Mouse (Mus musculus) liver, postnatal 0 days (tissue): Measurements from ENCODE around the gene Vsx1. TPM values are rescaled to one million over a fixed set of nuclear protein-coding genes. Genes with fewer than 3 reads are reported as not detected.
A peak's percentile ranks its signal among the peaks of the same experiment; 100 is the strongest.

ENCODE experiments used
- ATAC-seq: fragments of 200-750 bp; cut with Nextera tagmentation; 2 replicates; pipeline ENCODE4 v1.8.0; 2017; ENCODE audit warnings: mild to moderate bottlenecking, moderate library complexity
- DNase-seq: peaks from one replicate; pipeline ENCODE4 v3.0.0-alpha.2; 2016
- H3K27ac ChIP-seq: fragments of 300-500 bp; sonication (generic); 2 replicates; pipeline ENCODE4 v1.5.1; 2014; ENCODE audit warnings: antibody characterized with exemption, moderate library complexity, mild to moderate bottlenecking, low read depth
- H3K27me3 ChIP-seq: fragments of 300-500 bp; sonication (generic); 2 replicates; pipeline ENCODE4 v1.6.1; 2014; ENCODE audit warnings: low read length, control low read depth, mixed read lengths; ENCODE audit not compliant: insufficient read depth
- H3K36me3 ChIP-seq: fragments of 300-500 bp; sonication (generic); replicated peaks from 2 replicates; pipeline ENCODE4 v1.6.1; 2014; ENCODE audit warnings: mild to moderate bottlenecking, control low read depth, low read length, moderate library complexity, mixed read lengths; ENCODE audit not compliant: insufficient read depth
- H3K4me1 ChIP-seq: fragments of 300-500 bp; sonication (generic); 2 replicates; pipeline ENCODE4 v1.6.1; 2014; ENCODE audit warnings: antibody characterized with exemption, mild to moderate bottlenecking, control low read depth; ENCODE audit not compliant: insufficient read depth
- H3K4me2 ChIP-seq: fragments of 300-500 bp; sonication (generic); 2 replicates; pipeline ENCODE4 v1.6.1; 2014; ENCODE audit warnings: low read depth, mild to moderate bottlenecking, low read length, moderate library complexity, mixed read lengths
- H3K4me3 ChIP-seq: fragments of 300-500 bp; sonication (generic); 2 replicates; pipeline ENCODE4 v1.5.1; 2014; ENCODE audit warnings: low read depth, low read length
- H3K9ac ChIP-seq: fragments of 300-500 bp; sonication (generic); replicated peaks from 2 replicates; pipeline ENCODE4 v1.6.1; 2014; ENCODE audit warnings: mild to moderate bottlenecking, moderate library complexity
- H3K9me3 ChIP-seq: fragments of 300-500 bp; sonication (generic); 2 replicates; pipeline ENCODE4 v1.6.1; 2016; ENCODE audit warnings: mild to moderate bottlenecking, control low read depth, low read length, mixed read lengths
- CTCF ChIP-seq: sonication (generic); IDR thresholded peaks from 2 replicates; pipeline ENCODE4 v1.5.1; 2016; ENCODE audit warnings: antibody characterized with exemption, low read depth
- EP300 ChIP-seq: IDR thresholded peaks from 2 replicates; pipeline ENCODE4 v1.6.1; 2016; ENCODE audit warnings: antibody characterized with exemption, low read depth, mild to moderate bottlenecking
- WGBS: fragments of 180-500 bp; shearing (Covaris S2); extraction: QIAGEN DNeasy Blood & Tissue Kit; methylation state at CpG from one replicate; pipeline ENCODE4 v1.1.7; 2014; ENCODE audit not compliant: insufficient replicate concordance; 5-methylcytosine and 5-hydroxymethylcytosine counted together
- polyA plus RNA-seq: library from polyadenylated mRNA; unstranded; fragments of >200 nt; fragmentation: Nextera tagmentation; extraction: Ambion mirVana; gene quantifications from 2 replicates; pipeline ENCODE4 v1.2.1, GENCODE M21; 2015

Vsx1 gene
- polyA plus RNA-seq, 1 experiment from 2014 or later, result not detected

DNA sequence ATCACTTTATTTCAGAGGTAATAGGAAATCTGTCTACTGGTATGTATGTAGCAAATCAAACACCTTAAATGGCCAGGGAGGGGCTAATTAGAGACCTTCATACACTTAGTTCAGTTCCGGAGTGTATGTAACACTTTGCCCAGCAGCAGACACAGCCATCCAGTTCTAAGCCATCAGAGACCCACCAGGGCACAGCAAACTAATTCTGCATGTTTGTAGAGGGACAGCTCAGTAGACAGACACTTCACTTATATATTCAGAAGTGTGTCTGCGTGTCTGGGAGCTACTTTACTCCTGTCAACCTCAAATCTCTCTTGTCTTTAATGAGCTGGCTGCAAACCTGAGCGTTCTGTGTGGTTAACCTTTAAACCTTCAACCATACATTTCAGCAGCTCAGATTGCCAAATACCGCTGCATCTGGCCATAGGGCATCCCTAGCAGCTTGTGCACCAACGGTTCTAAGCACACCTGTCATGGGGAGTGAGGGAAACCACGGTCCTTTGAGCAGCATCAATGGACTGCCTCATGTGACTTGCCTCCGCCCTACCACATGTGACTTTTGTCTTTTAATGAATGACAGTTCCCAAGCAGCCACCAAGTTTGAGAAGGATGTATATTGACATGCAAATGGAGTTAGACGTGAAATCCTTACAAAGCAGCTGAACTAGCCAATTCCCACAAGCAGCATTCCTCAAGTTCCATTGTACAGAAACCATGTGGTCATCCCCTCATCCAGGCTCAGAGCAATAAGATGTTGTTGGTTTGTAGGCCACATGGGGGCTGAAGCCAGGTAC is 32.0 kb downstream of the Vsx1 start:
- DNase-seq (peak; percentile 28), ATAC-seq (peak; percentile 69)
- H3K4me2 ChIP-seq, result no peak overlapping the region
- peaks cover 26% of the 10 kb centered on the region for H3K36me3 ChIP-seq
- no peak overlapping the region for H3K4me3 ChIP-seq
- H3K27me3 ChIP-seq, result no peaks in the 10 kb centered on the region
- H3K9ac ChIP-seq, result no peak overlapping the region
- peak overlapping the region; percentile 44; the same call in 1 of the 2 replicates for H3K27ac ChIP-seq
- peaks cover 8% of the 10 kb centered on the region; the same call in 1 of the 2 replicates for H3K4me1 ChIP-seq
- TF ChIP-seq EP300 (no peak), CTCF (no peak)
- 57% methylated on average over 8 of the region's 8 CpGs for WGBS
- no peaks in the 10 kb centered on the region for H3K9me3 ChIP-seq

DNA sequence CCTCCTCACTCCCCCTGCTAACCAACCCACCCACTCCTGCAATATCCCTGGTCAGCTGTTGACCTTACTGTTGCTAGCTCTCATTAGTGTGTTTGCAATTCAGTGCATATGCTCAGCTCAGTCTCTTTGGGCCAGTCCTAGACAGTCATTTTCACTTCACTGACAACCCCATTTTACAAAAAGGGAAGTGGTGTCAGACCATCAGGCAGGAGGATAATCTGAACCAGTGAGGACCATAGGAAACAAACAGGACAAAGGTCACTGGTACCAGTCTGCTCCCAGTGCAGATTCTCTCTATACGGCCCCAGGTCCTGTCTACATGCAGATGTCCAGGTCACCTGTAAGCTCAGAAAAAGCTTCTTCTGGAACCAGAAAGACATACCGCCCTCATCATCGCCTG is 33.0 kb downstream of the Vsx1 start:
- 85% methylated on average over 3 of the region's 3 CpGs for WGBS
- Histone ChIP-seq H3K36me3 (peaks cover 26% of the 10 kb centered on the region), H3K4me3 (no peak overlapping the region), H3K27me3 (no peaks in the 10 kb centered on the region), H3K9ac (no peak overlapping the region), H3K27ac (peak overlapping the region; percentile 44; the same call in 1 of the 2 replicates), H3K9me3 (no peaks in the 10 kb centered on the region), H3K4me2 (no peak overlapping the region), H3K4me1 (peaks cover 10% of the 10 kb centered on the region)
- no peak for TF ChIP-seq EP300
- no peak for TF ChIP-seq CTCF
- ATAC-seq (no peak), DNase-seq (no peak)

DNA sequence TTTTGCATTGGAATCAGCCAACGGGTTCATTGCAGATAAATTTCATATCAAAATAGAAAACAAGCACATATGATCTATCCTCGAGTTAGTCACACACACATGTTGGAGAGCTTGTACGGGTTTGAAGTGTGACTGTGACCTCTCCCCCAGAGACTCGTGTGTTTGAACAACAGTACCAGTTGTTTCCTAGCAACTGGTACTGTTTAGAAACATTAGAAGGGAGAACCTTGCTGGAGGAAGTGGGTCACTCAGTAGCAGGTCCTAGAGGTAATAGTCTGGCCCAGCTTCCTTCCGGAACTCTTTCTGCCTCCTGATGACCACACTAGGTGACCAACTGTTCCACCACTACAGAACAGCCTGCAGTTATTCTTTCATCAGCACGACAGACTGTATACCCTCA is 33.9 kb downstream of the Vsx1 start:
- Histone ChIP-seq H3K4me3 (no peak overlapping the region), H3K4me1 (peaks cover 9% of the 10 kb centered on the region), H3K4me2 (no peak overlapping the region), H3K27ac (no peak overlapping the region), H3K27me3 (no peaks in the 10 kb centered on the region), H3K9ac (no peak overlapping the region), H3K36me3 (peaks cover 26% of the 10 kb centered on the region), H3K9me3 (no peaks in the 10 kb centered on the region)
- 63% methylated on average over 6 of the region's 6 CpGs for WGBS
- ATAC-seq, result no peak
- TF ChIP-seq EP300 (no peak), CTCF (no peak)
- DNase-seq, result no peak

DNA sequence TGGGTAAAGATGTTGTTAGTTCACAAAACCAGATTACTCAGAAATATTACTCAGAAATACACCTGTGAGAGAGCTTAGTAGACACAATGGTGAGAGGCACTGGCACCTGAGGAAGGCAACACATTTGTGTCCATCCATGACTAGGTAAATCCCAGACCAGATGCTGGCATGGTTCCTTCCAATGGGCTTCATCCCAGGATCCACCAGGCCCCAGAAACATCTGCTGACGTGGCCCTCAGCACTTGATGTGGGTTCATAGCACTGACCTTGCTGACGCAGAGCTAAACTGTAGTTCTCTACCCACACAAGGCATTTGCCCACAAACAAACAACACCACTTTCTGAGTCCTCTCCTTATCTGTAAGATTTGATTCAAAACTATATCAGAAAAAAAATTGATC is 34.3 kb downstream of the Vsx1 start:
- H3K9me3 ChIP-seq, result no peaks in the 10 kb centered on the region
- H3K4me3 ChIP-seq, result no peak overlapping the region
- DNase-seq (no peak), ATAC-seq (no peak)
- no peak overlapping the region for H3K4me2 ChIP-seq
- WGBS, result 84% methylated on average over 2 of the region's 2 CpGs
- TF ChIP-seq CTCF (no peak), EP300 (no peak)
- H3K36me3 ChIP-seq, result peaks cover 25% of the 10 kb centered on the region
- H3K9ac ChIP-seq, result no peak overlapping the region
- peaks cover 12% of the 10 kb centered on the region for H3K4me1 ChIP-seq
- no peaks in the 10 kb centered on the region for H3K27me3 ChIP-seq
- H3K27ac ChIP-seq, result no peak overlapping the region

DNA sequence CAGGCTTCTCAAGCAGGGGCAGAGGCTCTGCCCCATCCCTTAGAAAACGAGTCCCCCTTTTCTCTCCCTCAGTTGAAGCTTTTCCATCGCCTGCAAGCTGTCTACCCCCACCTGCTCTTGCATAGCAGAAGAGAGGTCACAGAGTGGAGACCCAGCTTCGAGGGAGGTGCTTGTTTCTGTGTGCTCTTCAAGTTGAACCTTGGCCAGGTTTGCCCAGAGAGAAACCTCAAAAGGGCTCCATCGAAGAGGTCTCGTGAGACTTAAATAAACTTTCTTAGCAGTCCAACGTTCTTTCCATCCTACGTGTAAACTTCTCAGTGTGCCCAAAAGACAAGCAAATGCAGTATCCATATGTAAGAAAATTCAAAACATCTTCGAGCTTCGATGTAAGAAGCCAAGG is 37.8 kb downstream of the Vsx1 start:
- Histone ChIP-seq H3K4me1 (peaks cover 26% of the 10 kb centered on the region), H3K27ac (peak overlapping the region; percentile 26), H3K9me3 (no peaks in the 10 kb centered on the region), H3K4me3 (no peak overlapping the region), H3K36me3 (no peaks in the 10 kb centered on the region), H3K4me2 (peak overlapping the region; percentile 9; the same call in 1 of the 2 replicates), H3K27me3 (no peaks in the 10 kb centered on the region), H3K9ac (peak overlapping the region; percentile 41; the same call in 1 of the 2 replicates)
- DNase-seq, result no peak
- peak; percentile 50; the same call in 1 of the 2 replicates for ATAC-seq
- WGBS, result 54% methylated on average over 9 of the region's 9 CpGs
- TF ChIP-seq EP300 (no peak), CTCF (no peak)

DNA sequence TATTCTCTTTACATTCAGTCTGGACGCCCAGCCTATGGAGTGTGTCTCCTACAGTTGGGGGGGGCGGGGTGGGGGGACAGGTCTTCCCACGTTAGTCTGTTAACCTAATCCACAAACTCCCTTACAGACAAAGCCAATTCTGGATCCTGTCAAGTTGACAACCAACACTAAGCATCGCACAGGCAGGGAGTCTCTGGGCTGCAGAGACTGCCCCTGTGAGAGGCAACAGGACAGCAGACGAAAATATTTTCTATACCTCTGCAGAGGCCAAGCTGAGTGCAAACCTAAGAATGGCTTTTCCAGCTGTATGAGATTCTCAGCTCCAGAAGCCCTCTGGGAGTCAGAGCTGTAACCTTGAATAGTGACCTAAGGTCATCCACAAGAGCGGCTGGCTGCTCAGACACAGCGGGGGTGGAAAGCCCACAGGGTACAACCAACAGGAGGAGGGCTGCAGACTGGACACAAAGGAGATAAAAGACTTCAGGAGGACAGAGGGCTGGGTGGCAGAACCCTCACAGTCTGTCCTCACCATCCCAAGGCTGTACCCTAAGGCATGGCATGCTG is 38.6 kb downstream of the Vsx1 start:
- Histone ChIP-seq H3K4me1 (peaks cover 31% of the 10 kb centered on the region), H3K27me3 (no peaks in the 10 kb centered on the region), H3K36me3 (no peaks in the 10 kb centered on the region), H3K9ac (no peak overlapping the region), H3K9me3 (no peaks in the 10 kb centered on the region), H3K27ac (peak overlapping the region; percentile 26; the same call in 1 of the 2 replicates), H3K4me3 (no peak overlapping the region), H3K4me2 (no peak overlapping the region; the same call in 1 of the 2 replicates)
- no peak for TF ChIP-seq EP300
- TF ChIP-seq CTCF, result no peak
- ATAC-seq, result no peak
- 47% methylated on average over 7 of the region's 7 CpGs for WGBS
- no peak for DNase-seq
